Mouse (Mus musculus): Measurements from ENCODE around the gene Sctr. TPM values are rescaled to one million over a fixed set of nuclear protein-coding genes. Genes with fewer than 3 reads are reported as not detected.
"Not testable (repeated sequence)": the region's sequence is repeated elsewhere in the genome, so short reads cannot be mapped to it uniquely, and the experiment has no call there.

Sctr gene
- polyA plus RNA-seq, 1 experiment from 2014 or later: 0.70 TPM

DNA sequence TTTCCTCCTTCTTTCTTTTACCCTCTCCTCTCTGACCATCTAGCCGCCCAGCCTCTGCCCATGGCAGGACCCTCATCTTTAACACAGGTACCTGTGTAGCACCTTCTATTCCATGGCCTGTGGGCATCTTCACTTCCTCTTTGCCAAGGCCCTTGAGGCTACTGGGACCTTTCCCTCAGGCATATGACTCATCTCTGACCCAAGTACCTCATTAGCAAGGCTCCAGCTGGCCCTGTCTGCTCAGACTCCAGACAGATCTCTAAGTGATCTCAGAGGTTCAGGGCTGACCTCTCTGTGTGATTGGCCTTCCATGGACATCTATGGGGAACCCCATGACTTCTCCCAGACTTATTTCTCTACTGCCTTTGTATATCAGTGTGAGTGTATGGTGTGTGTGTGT is 73.9 kb downstream of the Sctr start:
- ATAC-seq (ENCODE audit: insufficient read depth, low FRiP score, low TSS enrichment) (no peak), DNase-seq (ENCODE audit: low spot score) (no peak)
- H3K27me3 ChIP-seq (ENCODE audit: control insufficient read depth, insufficient read depth, low read length): no peaks in the 10 kb centered on the region
- no peak overlapping the region for H3K27ac ChIP-seq (ENCODE audit: low read depth, low read length)
- H3K36me3 ChIP-seq (ENCODE audit: control insufficient read depth, insufficient read depth, low read length): no peaks in the 10 kb centered on the region
- WGBS: 82% methylated on average over 1 of the region's 1 CpGs
- no peak overlapping the region for H3K4me3 ChIP-seq (ENCODE audit: low read depth, low read length)
- no peak overlapping the region for H3K9ac ChIP-seq (ENCODE audit: low read length)
- no peak overlapping the region for H3K4me2 ChIP-seq (ENCODE audit: low read depth)
- H3K4me1 ChIP-seq (ENCODE audit: control insufficient read depth, insufficient read depth, low read length): no peaks in the 10 kb centered on the region
- H3K9me3 ChIP-seq (ENCODE audit: control insufficient read depth, low read length): no peaks in the 10 kb centered on the region

DNA sequence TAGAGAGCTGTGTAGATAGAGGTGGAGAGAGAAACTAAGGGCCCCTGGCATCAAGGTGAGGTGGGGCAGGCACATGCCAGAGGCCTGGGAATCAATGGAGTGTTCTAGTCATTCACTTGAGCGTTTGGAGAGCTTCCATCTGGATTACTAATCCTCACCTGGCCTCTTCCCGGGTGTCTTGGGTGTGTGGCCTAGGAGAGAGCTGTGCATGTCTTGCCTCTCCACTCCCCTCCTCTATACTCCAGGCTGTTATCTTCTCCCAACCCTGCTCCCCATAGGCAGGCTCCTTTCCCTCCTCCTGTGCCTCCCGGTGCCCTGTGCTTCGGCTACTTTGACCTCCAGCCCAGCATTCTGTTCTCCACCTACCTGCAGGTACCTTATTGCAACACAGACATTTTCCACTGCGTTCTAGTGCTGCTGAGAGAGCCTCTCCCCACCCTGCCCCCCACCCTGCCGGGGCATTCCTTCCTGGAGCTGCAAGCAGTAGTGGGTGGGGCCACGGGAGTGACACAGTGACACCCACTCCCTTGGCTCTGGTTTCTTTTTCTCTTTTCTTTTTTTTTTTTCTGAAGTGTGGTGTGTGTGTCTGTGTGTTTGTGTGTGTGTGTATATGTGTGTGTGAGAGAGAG is 76.4 kb downstream of the Sctr start:
- H3K27ac ChIP-seq (ENCODE audit: low read depth, low read length): no peak overlapping the region
- H3K4me1 ChIP-seq (ENCODE audit: control insufficient read depth, insufficient read depth, low read length): no peaks in the 10 kb centered on the region
- H3K9me3 ChIP-seq (ENCODE audit: control insufficient read depth, low read length): no peaks in the 10 kb centered on the region
- DNase-seq (ENCODE audit: low spot score) (no peak), ATAC-seq (ENCODE audit: insufficient read depth, low FRiP score, low TSS enrichment) (no peak)
- H3K36me3 ChIP-seq (ENCODE audit: control insufficient read depth, insufficient read depth, low read length): no peaks in the 10 kb centered on the region
- no peaks in the 10 kb centered on the region for H3K27me3 ChIP-seq (ENCODE audit: control insufficient read depth, insufficient read depth, low read length)
- H3K9ac ChIP-seq (ENCODE audit: low read length): no peak overlapping the region
- H3K4me2 ChIP-seq (ENCODE audit: low read depth): no peak overlapping the region
- 41% methylated on average over 7 of the region's 7 CpGs for WGBS
- no peak overlapping the region for H3K4me3 ChIP-seq (ENCODE audit: low read depth, low read length)

DNA sequence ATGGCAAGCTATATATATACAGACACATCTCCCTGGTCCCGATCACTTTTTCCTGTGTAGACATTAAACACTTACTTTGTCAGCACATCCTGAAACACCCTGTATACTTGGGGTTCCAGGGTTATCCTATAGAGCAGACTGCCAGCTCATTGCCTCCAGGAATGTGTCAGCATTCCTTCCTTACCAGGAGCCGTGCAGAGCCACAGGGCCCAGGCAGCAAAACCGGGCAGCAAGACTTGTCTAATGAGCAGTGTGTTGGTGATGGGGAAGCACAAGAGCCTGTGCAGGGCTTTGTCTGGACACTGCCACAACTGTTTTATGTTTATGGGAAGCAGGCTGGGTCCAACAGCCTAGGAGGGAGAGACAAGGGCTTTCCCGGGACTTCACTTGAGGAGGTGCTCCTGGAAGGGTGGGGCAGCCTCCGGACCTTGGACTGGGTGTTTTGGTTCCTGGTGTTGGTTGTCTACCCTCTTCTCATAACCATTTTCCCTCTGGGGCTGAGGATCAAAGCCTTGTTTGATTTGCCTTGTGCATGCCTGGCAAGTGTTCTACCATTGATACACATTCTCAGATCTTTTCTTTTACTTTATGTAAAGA is 77.3 kb downstream of the Sctr start:
- no peaks in the 10 kb centered on the region for H3K9me3 ChIP-seq (ENCODE audit: control insufficient read depth, low read length)
- H3K36me3 ChIP-seq (ENCODE audit: control insufficient read depth, insufficient read depth, low read length): no peaks in the 10 kb centered on the region
- no peaks in the 10 kb centered on the region for H3K27me3 ChIP-seq (ENCODE audit: control insufficient read depth, insufficient read depth, low read length)
- H3K27ac ChIP-seq (ENCODE audit: low read depth, low read length): no peak overlapping the region
- DNase-seq (ENCODE audit: low spot score) (no peak), ATAC-seq (ENCODE audit: insufficient read depth, low FRiP score, low TSS enrichment) (no peak)
- no peak overlapping the region for H3K4me3 ChIP-seq (ENCODE audit: low read depth, low read length)
- 64% methylated on average over 5 of the region's 5 CpGs for WGBS
- no peak overlapping the region for H3K4me2 ChIP-seq (ENCODE audit: low read depth)
- H3K4me1 ChIP-seq (ENCODE audit: control insufficient read depth, insufficient read depth, low read length): no peaks in the 10 kb centered on the region
- no peak overlapping the region for H3K9ac ChIP-seq (ENCODE audit: low read length)

DNA sequence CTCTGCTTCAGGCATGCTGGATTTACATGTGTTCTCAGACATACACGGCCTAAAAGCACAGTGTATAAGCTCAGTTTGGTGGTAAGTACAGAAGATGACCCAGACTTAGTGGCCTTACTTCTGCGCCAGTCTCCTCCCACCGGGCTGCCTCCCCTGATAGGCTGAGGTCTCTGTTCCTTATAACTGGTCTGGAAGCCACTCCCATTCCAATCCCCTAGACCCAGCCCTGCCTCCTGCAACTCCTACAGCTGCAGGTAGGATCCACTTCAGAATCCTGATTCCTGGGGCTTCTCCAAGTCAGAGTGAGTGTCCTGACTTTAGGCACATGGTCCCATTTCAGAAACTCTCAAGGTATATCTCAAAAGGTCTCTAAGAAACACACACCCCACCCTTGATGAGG is 79.0 kb downstream of the Sctr start:
- H3K36me3 ChIP-seq (ENCODE audit: control insufficient read depth, insufficient read depth, low read length): no peaks in the 10 kb centered on the region
- H3K9me3 ChIP-seq (ENCODE audit: control insufficient read depth, low read length): no peaks in the 10 kb centered on the region
- DNase-seq (ENCODE audit: low spot score): no peak
- whole genome bisulfite sequencing: 69% methylated on average over 3 of the region's 3 CpGs
- H3K27me3 ChIP-seq (ENCODE audit: control insufficient read depth, insufficient read depth, low read length): no peaks in the 10 kb centered on the region
- no peak overlapping the region for H3K4me3 ChIP-seq (ENCODE audit: low read depth, low read length)
- H3K4me2 ChIP-seq (ENCODE audit: low read depth): no peak overlapping the region
- no peak overlapping the region for H3K27ac ChIP-seq (ENCODE audit: low read depth, low read length)
- no peaks in the 10 kb centered on the region for H3K4me1 ChIP-seq (ENCODE audit: control insufficient read depth, insufficient read depth, low read length)
- H3K9ac ChIP-seq (ENCODE audit: low read length): no peak overlapping the region
- no peak for ATAC-seq (ENCODE audit: insufficient read depth, low FRiP score, low TSS enrichment)

DNA sequence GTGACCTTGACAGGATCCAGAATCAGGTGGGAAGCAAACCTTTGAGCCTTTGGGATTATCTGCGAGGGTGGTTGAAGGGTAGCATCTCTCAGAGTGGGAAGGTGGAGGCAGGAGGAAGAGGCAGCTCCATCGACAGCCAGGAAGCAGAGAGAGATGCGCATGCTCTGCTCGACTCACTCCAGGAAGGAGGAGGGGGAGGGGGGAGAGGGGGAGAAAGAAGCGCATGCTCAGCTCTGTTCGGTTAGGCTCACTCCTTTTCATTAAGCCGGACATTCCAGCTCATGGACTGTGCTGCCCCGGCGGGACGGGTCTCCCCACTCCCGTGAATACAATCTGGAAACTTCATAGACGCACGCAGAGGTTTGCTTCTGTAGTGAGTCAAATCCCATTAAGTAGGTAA is 80.0 kb downstream of the Sctr start:
- Histone ChIP-seq H3K4me2 (ENCODE audit: low read depth) (no peak overlapping the region), H3K9ac (ENCODE audit: low read length) (no peak overlapping the region), H3K36me3 (ENCODE audit: control insufficient read depth, insufficient read depth, low read length) (no peaks in the 10 kb centered on the region), H3K9me3 (ENCODE audit: control insufficient read depth, low read length) (no peaks in the 10 kb centered on the region), H3K27me3 (ENCODE audit: control insufficient read depth, insufficient read depth, low read length) (no peaks in the 10 kb centered on the region), H3K4me1 (ENCODE audit: control insufficient read depth, insufficient read depth, low read length) (no peaks in the 10 kb centered on the region), H3K4me3 (ENCODE audit: low read depth, low read length) (no peak overlapping the region), H3K27ac (ENCODE audit: low read depth, low read length) (no peak overlapping the region)
- ATAC-seq (ENCODE audit: insufficient read depth, low FRiP score, low TSS enrichment): no peak
- WGBS: 78% methylated on average over 13 of the region's 13 CpGs
- DNase-seq (ENCODE audit: low spot score): no peak

DNA sequence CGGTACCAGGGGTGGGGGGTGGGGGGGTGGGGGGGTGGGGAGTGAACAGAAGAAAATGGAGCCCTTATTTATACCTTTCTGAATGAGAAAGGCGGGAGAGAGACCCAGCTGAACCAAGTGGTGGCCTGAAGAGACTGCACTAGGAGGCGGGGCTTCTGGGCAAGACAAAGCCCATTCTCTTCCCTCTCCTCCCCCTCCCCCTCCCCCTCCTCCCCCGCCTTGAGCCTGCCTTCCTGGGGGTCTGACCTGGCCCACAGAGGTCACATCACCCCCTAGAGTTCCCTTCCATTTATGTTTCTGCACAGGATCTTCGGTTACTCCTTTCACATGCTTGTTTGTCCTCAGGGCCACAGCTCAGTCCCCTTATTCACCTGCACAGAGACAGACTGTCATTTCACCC is 82.5 kb downstream of the Sctr start:
- Histone ChIP-seq H3K4me2 (ENCODE audit: low read depth) (no peak overlapping the region), H3K4me3 (ENCODE audit: low read depth, low read length) (no peak overlapping the region), H3K4me1 (ENCODE audit: control insufficient read depth, insufficient read depth, low read length) (no peaks in the 10 kb centered on the region), H3K36me3 (ENCODE audit: control insufficient read depth, insufficient read depth, low read length) (no peaks in the 10 kb centered on the region), H3K9ac (ENCODE audit: low read length) (no peak overlapping the region), H3K27ac (ENCODE audit: low read depth, low read length) (no peak overlapping the region), H3K27me3 (ENCODE audit: control insufficient read depth, insufficient read depth, low read length) (no peaks in the 10 kb centered on the region), H3K9me3 (ENCODE audit: control insufficient read depth, low read length) (no peaks in the 10 kb centered on the region)
- DNase-seq (ENCODE audit: low spot score) (no peak), ATAC-seq (ENCODE audit: insufficient read depth, low FRiP score, low TSS enrichment) (no peak)
- WGBS: 3% methylated on average over 4 of the region's 5 CpGs

DNA sequence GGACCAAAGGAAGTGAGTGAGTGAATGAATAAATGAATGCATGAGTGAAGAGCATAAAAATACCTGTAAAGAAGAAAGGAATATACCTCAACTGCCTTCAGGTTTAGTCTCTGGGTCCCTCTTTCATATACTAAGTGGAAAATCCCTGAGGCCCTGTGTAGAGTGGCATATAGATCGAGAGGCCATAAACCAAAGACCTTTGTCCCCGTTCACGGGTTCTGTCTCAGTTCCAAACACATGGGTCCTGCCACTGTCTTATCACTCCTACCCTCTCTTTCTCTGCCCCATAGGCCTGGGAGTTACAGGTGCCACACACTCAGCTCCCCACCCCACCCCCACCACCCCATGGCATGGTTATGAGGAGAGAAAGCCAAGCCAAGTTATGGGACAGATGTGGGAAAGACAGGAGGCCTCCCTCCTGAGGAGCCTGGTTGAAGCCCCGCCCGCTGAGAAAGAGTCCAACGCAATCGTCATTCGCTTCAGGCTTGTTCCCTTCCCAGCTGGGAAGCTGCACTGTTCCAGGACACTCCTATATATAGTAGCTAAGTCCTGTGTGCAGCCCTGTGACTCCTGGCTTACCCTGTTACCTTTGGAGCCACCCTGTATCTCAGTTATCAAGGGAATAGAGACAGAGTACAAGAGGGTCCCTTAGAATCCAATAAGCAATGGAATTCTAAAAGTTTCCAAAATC is 84.3 kb downstream of the Sctr start:
- Histone ChIP-seq H3K27me3 (ENCODE audit: control insufficient read depth, insufficient read depth, low read length) (no peaks in the 10 kb centered on the region), H3K4me2 (ENCODE audit: low read depth) (no peak overlapping the region), H3K9me3 (ENCODE audit: control insufficient read depth, low read length) (no peaks in the 10 kb centered on the region), H3K4me3 (ENCODE audit: low read depth, low read length) (no peak overlapping the region), H3K36me3 (ENCODE audit: control insufficient read depth, insufficient read depth, low read length) (no peaks in the 10 kb centered on the region), H3K9ac (ENCODE audit: low read length) (no peak overlapping the region), H3K27ac (ENCODE audit: low read depth, low read length) (no peak overlapping the region), H3K4me1 (ENCODE audit: control insufficient read depth, insufficient read depth, low read length) (no peaks in the 10 kb centered on the region)
- DNase-seq (ENCODE audit: low spot score) (no peak), ATAC-seq (ENCODE audit: insufficient read depth, low FRiP score, low TSS enrichment) (no peak)
- WGBS: 84% methylated on average over 8 of the region's 8 CpGs

DNA sequence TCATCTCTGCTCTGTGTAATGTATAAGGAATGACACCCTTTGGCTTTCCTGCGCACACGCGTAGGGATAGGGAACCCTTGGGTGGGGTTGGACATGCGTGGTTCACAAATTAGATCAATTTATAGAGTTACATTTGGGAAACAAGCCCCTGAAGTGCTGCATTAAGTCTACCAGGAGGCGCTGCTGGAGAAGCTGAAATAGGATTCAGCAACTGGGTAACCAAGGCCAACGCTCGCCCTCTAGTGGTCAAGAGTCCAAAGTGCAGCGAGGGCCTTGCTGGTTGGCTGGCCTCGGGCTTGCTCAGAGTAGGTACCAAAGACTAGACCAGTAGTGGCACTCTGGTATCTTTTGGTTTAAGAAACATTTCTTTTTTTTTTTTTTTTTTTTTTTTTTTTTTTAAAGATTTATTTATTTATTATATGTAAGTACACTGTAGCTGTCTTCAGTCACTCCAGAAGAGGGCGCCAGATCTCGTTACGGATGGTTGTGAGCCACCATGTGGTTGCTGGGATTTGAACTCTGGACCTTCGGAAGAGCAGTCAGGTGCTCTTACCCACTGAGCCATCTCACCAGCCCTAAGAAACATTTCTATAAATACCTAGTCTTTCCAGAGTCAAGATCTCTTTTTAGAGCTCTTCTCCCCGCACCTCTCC is 86.9 kb downstream of the Sctr start:
- H3K36me3 ChIP-seq (ENCODE audit: control insufficient read depth, insufficient read depth, low read length); H3K27me3 ChIP-seq (ENCODE audit: control insufficient read depth, insufficient read depth, low read length); H3K9ac ChIP-seq (ENCODE audit: low read length); H3K4me1 ChIP-seq (ENCODE audit: control insufficient read depth, insufficient read depth, low read length); H3K4me2 ChIP-seq (ENCODE audit: low read depth); H3K4me3 ChIP-seq (ENCODE audit: low read depth, low read length); H3K27ac ChIP-seq (ENCODE audit: low read depth, low read length); H3K9me3 ChIP-seq (ENCODE audit: control insufficient read depth, low read length): not testable (repeated sequence)
- 53% methylated on average over 11 of the region's 14 CpGs for WGBS
- DNase-seq (ENCODE audit: low spot score): peak; percentile 85
- peak; percentile 46; the same call in 1 of the 2 replicates for ATAC-seq (ENCODE audit: insufficient read depth, low FRiP score, low TSS enrichment)

All from neural tube, embryonic 11.5 days (tissue).